Mouse (Mus musculus): ENCODE measurements at regions not wholly inside any gene's neighbourhood (a gene's known extent, or its start where the extent isn't known, plus 50 kb on each side); places are given as distances from the start of the nearest gene placed in this dataset.

DNA sequence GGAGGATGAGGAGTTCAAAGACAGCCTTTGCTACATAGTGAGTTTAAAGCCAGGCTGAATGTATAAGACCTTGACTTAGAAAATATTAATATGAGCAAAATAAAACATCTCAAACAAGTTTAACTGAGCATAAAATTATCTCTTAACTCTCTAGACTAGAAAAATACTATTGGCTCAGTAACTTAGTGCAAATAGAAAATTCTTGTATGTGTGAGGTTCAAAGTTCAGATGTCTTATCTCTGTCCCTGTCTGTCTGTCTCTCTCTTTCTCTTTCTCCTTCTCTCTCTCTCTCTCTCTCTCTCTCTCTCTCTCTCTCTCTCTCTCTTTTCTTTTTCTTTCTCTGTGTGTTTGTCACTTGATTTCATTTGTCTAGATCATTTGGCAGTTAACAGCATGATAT lies 655.5 kb downstream of the Nup35 start:
- TF ChIP-seq EP300 (IDR thresholded peaks at IDR 0.05) = no peak
- no peak for TF ChIP-seq CTCF (IDR thresholded peaks at IDR 0.05)
